Mouse (Mus musculus): Measurements from ENCODE around the gene Zfp668.

DNA sequence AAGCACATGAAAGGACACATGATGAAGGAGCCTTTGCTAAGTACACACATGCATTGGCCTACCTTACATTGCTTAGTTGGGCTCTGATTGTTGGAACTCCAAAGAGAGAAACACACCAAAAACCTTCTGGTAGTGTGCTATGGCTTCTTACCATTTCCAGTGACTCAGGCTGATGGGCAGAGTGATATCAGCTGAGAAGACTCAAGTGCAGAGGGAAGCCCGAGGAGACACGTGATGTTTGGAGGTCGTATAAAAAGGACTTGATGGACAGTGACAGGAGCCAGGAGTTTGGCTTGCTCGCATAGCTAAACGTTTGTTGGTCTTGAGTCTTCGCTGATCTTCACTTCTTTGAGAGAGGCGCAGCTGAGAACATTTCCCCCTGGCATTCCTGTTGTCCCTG lies 20.9 kb upstream of the Zfp668 start:
- no peak for TF ChIP-seq CTCF (IDR thresholded peaks at IDR 0.05; ENCODE audit: low read depth)
- no peak for TF ChIP-seq EP300 (IDR thresholded peaks at IDR 0.05; ENCODE audit: low read depth)

Measured in heart, postnatal 0 days (tissue).